Mouse (Mus musculus) cerebellum, postnatal 4 days (tissue): ENCODE measurements around the gene Gpx8.

Source experiments
- DNase-seq, 2 experiments: peaks; one replicate each; pipeline ENCODE4 v3.0.0; 2022; ENCODE audit warnings: low spot score in 2 of 2, mixed read lengths in 1 of 2

Gene Gpx8

GRCm38 (mm10) chr13:113046211-113046883 is at the start of gene Gpx8:
TSS of gene Gpx8 (minus strand) at chr13:113046410.
- peak in 1 of 2 experiments; percentile 32 for DNase-seq

- DNase-seq = no peak
Measured at GRCm38 (mm10) chr13:113094618-113095017, 48.4 kb upstream of the Gpx8 start.

- DNase-seq = no peak
Measured at GRCm38 (mm10) chr13:113090489-113090888, 44.3 kb upstream of the Gpx8 start.

- DNase-seq = no peak
Measured at GRCm38 (mm10) chr13:113087226-113088017, 41.2 kb upstream of the Gpx8 start.

- DNase-seq = no peak
Measured at GRCm38 (mm10) chr13:113084732-113085131, 38.5 kb upstream of the Gpx8 start.

- no peak for DNase-seq
Measured at GRCm38 (mm10) chr13:113082101-113082500, 35.9 kb upstream of the Gpx8 start.

GRCm38 (mm10) chr13:113079021-113079420 is 32.8 kb upstream of the Gpx8 start:
- no peak for DNase-seq

GRCm38 (mm10) chr13:113064542-113064941 is 18.3 kb upstream of the Gpx8 start:
- DNase-seq = no peak

GRCm38 (mm10) chr13:113061746-113062145 is 15.5 kb upstream of the Gpx8 start:
- DNase-seq = no peak

GRCm38 (mm10) chr13:113055826-113056225 is 9.6 kb upstream of the Gpx8 start:
- peak in 1 of 2 experiments; percentile 24 for DNase-seq

- DNase-seq = no peak
Measured at GRCm38 (mm10) chr13:113054230-113054629, 8.0 kb upstream of the Gpx8 start.

GRCm38 (mm10) chr13:113047647-113048046 is 1.4 kb upstream of the Gpx8 start:
- no peak for DNase-seq

- no peak for DNase-seq
Measured at GRCm38 (mm10) chr13:113047018-113047417, 808 bp upstream of the Gpx8 start.

GRCm38 (mm10) chr13:113045458-113046110 is 626 bp downstream of the Gpx8 start:
- no peak for DNase-seq

- no peak for DNase-seq
Measured at GRCm38 (mm10) chr13:113044876-113045275, 1.3 kb downstream of the Gpx8 start.

- DNase-seq = peak; percentile 27 to 65
Measured at GRCm38 (mm10) chr13:113035852-113036251, 10.4 kb downstream of the Gpx8 start.

- DNase-seq = peak in 1 of 2 experiments; percentile 30
Measured at GRCm38 (mm10) chr13:113034950-113035421, 11.2 kb downstream of the Gpx8 start, which contains the start of gene Cdc20b. TSS of gene Cdc20b (plus strand) at chr13:113035111.

GRCm38 (mm10) chr13:113034271-113034886 is 11.8 kb downstream of the Gpx8 start:
- DNase-seq = peak in 1 of 2 experiments; percentile 34

- DNase-seq = no peak
Measured at GRCm38 (mm10) chr13:113032831-113033230, 13.4 kb downstream of the Gpx8 start.

GRCm38 (mm10) chr13:113031792-113032571 is 14.2 kb downstream of the Gpx8 start:
- peak in 1 of 2 experiments; percentile 60 for DNase-seq

GRCm38 (mm10) chr13:113031351-113031750 is 14.9 kb downstream of the Gpx8 start:
- DNase-seq = no peak
